Mouse (Mus musculus): ENCODE measurements around the gene Car11. TPM values are rescaled to one million over a fixed set of nuclear protein-coding genes. Genes with fewer than 3 reads are reported as not detected.

The Car11 gene
- polyA plus RNA-seq, 1 experiment: 3.6 TPM

- peaks cover 43% of the 10 kb centered on the region for H3K79me2 ChIP-seq (ENCODE audit: control insufficient read depth, insufficient read depth)
- no peaks in the 10 kb centered on the region for H3K36me3 ChIP-seq (ENCODE audit: control insufficient read depth, insufficient read depth)
- peak overlapping the region; percentile 96 for H3K4me3 ChIP-seq
- peak overlapping the region; percentile 84 for H3K4me2 ChIP-seq (ENCODE audit: low read depth)
- H3K27me3 ChIP-seq (ENCODE audit: control insufficient read depth, insufficient read depth, insufficient read length): no peaks in the 10 kb centered on the region
- no peak overlapping the region for H3ac ChIP-seq (ENCODE audit: control insufficient read depth, insufficient read length)
- TF ChIP-seq MAX (IDR thresholded peaks at IDR 0.05; ENCODE audit: low read depth): no peak
- no peak for TF ChIP-seq REST (IDR thresholded peaks at IDR 0.05; ENCODE audit: insufficient read depth, insufficient read length)
- TF ChIP-seq CEBPB (IDR thresholded peaks at IDR 0.05; ENCODE audit: insufficient read depth, poor library complexity, severe bottlenecking): no peak
- no peak for TF ChIP-seq E2F4 (IDR thresholded peaks at IDR 0.05; ENCODE audit: insufficient read depth)
- no peak for TF ChIP-seq USF1 (IDR thresholded peaks at IDR 0.05; ENCODE audit: low read depth)
- TF ChIP-seq MYOG (IDR thresholded peaks at IDR 0.05; ENCODE audit: control insufficient read depth in 1 of 3, insufficient read depth in 1 of 3, insufficient read length in 2 of 3, low read depth in 2 of 3): no peak
- no peak for TF ChIP-seq TCF3 (IDR thresholded peaks at IDR 0.05; ENCODE audit: insufficient read length, low read depth)
- TF ChIP-seq TCF12 (IDR thresholded peaks at IDR 0.05; ENCODE audit: insufficient read depth, poor library complexity, severe bottlenecking): no peak
- no peak for TF ChIP-seq POLR2AphosphoS2 (IDR thresholded peaks at IDR 0.05; ENCODE audit: insufficient read length, low read depth)
- no peak for TF ChIP-seq SRF (IDR thresholded peaks at IDR 0.05; ENCODE audit: control insufficient read depth, insufficient read length, low read depth)
- no peak for TF ChIP-seq POLR2A (IDR thresholded peaks at IDR 0.05; ENCODE audit: insufficient read length, low read depth)
- no peak for TF ChIP-seq MYOD1 (IDR thresholded peaks at IDR 0.05; ENCODE audit: control insufficient read depth in 1 of 3, insufficient read length in 2 of 3, low read depth in 2 of 3)
Measured at GRCm38 (mm10) chr7:45713881-45714520, 14.4 kb downstream of the Car11 start.

GRCm38 (mm10) chr7:45714630-45715089 is 15.0 kb downstream of the Car11 start:
- peak overlapping the region; percentile 96 for H3K4me3 ChIP-seq
- TF ChIP-seq MYOD1 (IDR thresholded peaks at IDR 0.05; ENCODE audit: control insufficient read depth in 1 of 3, insufficient read length in 2 of 3, low read depth in 2 of 3) (no peak), E2F4 (IDR thresholded peaks at IDR 0.05; ENCODE audit: insufficient read depth) (no peak), TCF3 (IDR thresholded peaks at IDR 0.05; ENCODE audit: insufficient read length, low read depth) (no peak), POLR2A (IDR thresholded peaks at IDR 0.05; ENCODE audit: insufficient read length, low read depth) (no peak), MAX (IDR thresholded peaks at IDR 0.05; ENCODE audit: low read depth) (no peak), USF1 (IDR thresholded peaks at IDR 0.05; ENCODE audit: low read depth) (no peak), REST (IDR thresholded peaks at IDR 0.05; ENCODE audit: insufficient read depth, insufficient read length) (no peak), CEBPB (IDR thresholded peaks at IDR 0.05; ENCODE audit: insufficient read depth, poor library complexity, severe bottlenecking) (no peak)
- H3K36me3 ChIP-seq (ENCODE audit: control insufficient read depth, insufficient read depth): no peaks in the 10 kb centered on the region
- H3ac ChIP-seq (ENCODE audit: control insufficient read depth, insufficient read length): peak overlapping the region; percentile 26
- H3K79me2 ChIP-seq (ENCODE audit: control insufficient read depth, insufficient read depth): peaks cover 48% of the 10 kb centered on the region
- H3K27me3 ChIP-seq (ENCODE audit: control insufficient read depth, insufficient read depth, insufficient read length): no peaks in the 10 kb centered on the region
- peak overlapping the region; percentile 84 for H3K4me2 ChIP-seq (ENCODE audit: low read depth)

- Histone ChIP-seq H3K36me3 (ENCODE audit: control insufficient read depth, insufficient read depth) (no peaks in the 10 kb centered on the region), H3K4me3 (peak within 1 kb of the TSS; percentile 96), H3K4me2 (ENCODE audit: low read depth) (peak within 1 kb of the TSS; percentile 84), H3K27me3 (ENCODE audit: control insufficient read depth, insufficient read depth, insufficient read length) (no peaks in the 10 kb centered on the region), H3K79me2 (ENCODE audit: control insufficient read depth, insufficient read depth) (peaks cover 48% of the 10 kb centered on the region), H3ac (ENCODE audit: control insufficient read depth, insufficient read length) (peak within 1 kb of the TSS; percentile 26)
- TF ChIP-seq E2F4 (IDR thresholded peaks at IDR 0.05; ENCODE audit: insufficient read depth): peak; percentile 50
- no peak for TF ChIP-seq MYOG (IDR thresholded peaks at IDR 0.05; ENCODE audit: control insufficient read depth in 1 of 3, insufficient read depth in 1 of 3, insufficient read length in 2 of 3, low read depth in 2 of 3)
- TF ChIP-seq POLR2A (IDR thresholded peaks at IDR 0.05; ENCODE audit: insufficient read length, low read depth): peak; percentile 67
- peak in 1 of 3 experiments; percentile 20 for TF ChIP-seq MYOD1 (IDR thresholded peaks at IDR 0.05; ENCODE audit: control insufficient read depth in 1 of 3, insufficient read length in 2 of 3, low read depth in 2 of 3)
- TF ChIP-seq POLR2AphosphoS2 (IDR thresholded peaks at IDR 0.05; ENCODE audit: insufficient read length, low read depth): peak; percentile 91
Measured at GRCm38 (mm10) chr7:45715090-45715708, 15.6 kb downstream of the Car11 start, which contains the start of gene Rpl18. Gene Rpl18, plus strand, starts transcription at chr7:45715457.

GRCm38 (mm10) chr7:45715741-45716459 is 16.3 kb downstream of the Car11 start:
- Histone ChIP-seq H3K79me2 (ENCODE audit: control insufficient read depth, insufficient read depth) (peaks cover 48% of the 10 kb centered on the region), H3K4me3 (peak overlapping the region; percentile 96), H3K27me3 (ENCODE audit: control insufficient read depth, insufficient read depth, insufficient read length) (no peaks in the 10 kb centered on the region), H3K4me2 (ENCODE audit: low read depth) (peak overlapping the region; percentile 79), H3K36me3 (ENCODE audit: control insufficient read depth, insufficient read depth) (no peaks in the 10 kb centered on the region), H3ac (ENCODE audit: control insufficient read depth, insufficient read length) (no peak overlapping the region)
- TF ChIP-seq MAX (IDR thresholded peaks at IDR 0.05; ENCODE audit: low read depth) (no peak), TCF12 (IDR thresholded peaks at IDR 0.05; ENCODE audit: insufficient read depth, poor library complexity, severe bottlenecking) (no peak), REST (IDR thresholded peaks at IDR 0.05; ENCODE audit: insufficient read depth, insufficient read length) (no peak), E2F4 (IDR thresholded peaks at IDR 0.05; ENCODE audit: insufficient read depth) (no peak), TCF3 (IDR thresholded peaks at IDR 0.05; ENCODE audit: insufficient read length, low read depth) (no peak), USF1 (IDR thresholded peaks at IDR 0.05; ENCODE audit: low read depth) (no peak), SRF (IDR thresholded peaks at IDR 0.05; ENCODE audit: control insufficient read depth, insufficient read length, low read depth) (no peak), POLR2AphosphoS2 (IDR thresholded peaks at IDR 0.05; ENCODE audit: insufficient read length, low read depth) (no peak), CEBPB (IDR thresholded peaks at IDR 0.05; ENCODE audit: insufficient read depth, poor library complexity, severe bottlenecking) (no peak), MYOG (IDR thresholded peaks at IDR 0.05; ENCODE audit: control insufficient read depth in 1 of 3, insufficient read depth in 1 of 3, insufficient read length in 2 of 3, low read depth in 2 of 3) (no peak), POLR2A (IDR thresholded peaks at IDR 0.05; ENCODE audit: insufficient read length, low read depth) (no peak), MYOD1 (IDR thresholded peaks at IDR 0.05; ENCODE audit: control insufficient read depth in 1 of 3, insufficient read length in 2 of 3, low read depth in 2 of 3) (no peak)
